Mouse (Mus musculus) 3T3-L1 (cell line): Measurements from ENCODE around the gene Sgf29.

Experiments
- DNase-seq: peaks from one replicate; pipeline ENCODE4 v3.0.0-alpha.2; 2015; ENCODE audit warnings: low read depth, low spot score

Sgf29 gene

GRCm38 (mm10) chr7:126642545-126643243, 6.4 kb upstream of the Sgf29 start:
- peak; percentile 31 for DNase-seq

DNA sequence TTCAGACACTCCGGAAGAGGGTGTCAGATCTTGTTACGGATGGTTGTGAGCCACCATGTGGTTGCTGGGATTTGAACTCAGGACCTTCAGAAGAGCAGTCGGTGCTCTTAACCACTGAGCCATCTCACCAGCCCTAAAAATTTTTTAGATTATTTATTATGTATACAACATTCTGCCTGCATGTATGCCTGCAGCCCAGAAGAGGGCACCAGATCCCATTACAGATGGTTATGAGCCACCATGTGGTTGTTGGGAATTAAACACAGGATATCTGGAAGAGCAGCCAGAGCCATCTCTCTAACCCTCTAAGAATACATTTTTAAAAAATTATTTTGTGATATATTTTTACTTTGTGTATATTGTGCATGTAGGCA, 5.9 kb upstream of the Sgf29 start:
- peak; percentile 72 for DNase-seq

- no peak for DNase-seq
These were observed 4.8 kb upstream of the Sgf29 start for GRCm38 (mm10) chr7:126644345-126644744.

DNA sequence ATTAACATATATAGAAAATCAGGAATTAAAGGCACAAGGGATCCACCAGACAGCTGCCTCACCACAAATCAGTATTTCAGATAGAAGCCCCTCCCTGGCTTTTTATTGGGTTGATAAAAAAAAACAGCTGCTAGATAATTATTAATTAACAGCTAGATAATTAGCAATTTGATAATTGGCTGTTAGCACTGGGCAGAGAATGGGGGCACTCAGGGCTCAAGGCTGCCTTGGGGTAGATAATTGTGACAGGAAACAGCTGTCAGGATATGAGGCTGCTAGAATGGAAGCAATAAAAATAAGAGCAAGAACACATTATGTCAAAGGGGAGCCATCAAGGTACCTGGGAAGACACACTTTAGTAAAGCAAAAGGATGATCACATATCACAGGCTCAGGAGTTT, 4.2 kb upstream of the Sgf29 start:
- DNase-seq, result no peak

GRCm38 (mm10) chr7:126645708-126646107, 3.4 kb upstream of the Sgf29 start:
- no peak for DNase-seq

DNA sequence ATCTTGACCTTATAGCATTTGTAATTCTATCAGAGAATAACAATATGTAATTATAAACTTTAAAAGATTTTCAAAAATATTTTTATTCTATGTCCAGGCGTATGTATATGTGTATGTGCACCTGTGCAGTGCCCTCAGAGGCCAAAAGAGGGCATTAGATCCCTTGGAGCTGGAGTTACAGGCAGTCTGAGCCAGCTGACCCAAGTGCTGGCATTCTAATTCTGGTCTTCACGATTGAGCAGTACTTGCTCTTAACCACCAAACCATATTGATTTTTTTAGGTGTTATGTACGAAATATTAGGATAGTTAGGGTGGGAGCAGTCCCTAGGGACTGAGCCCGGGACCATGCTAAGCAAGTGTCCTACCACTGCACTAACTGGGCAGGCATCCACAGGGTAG, 623 bp upstream of the Sgf29 start:
- peak; percentile 29 for DNase-seq

DNA sequence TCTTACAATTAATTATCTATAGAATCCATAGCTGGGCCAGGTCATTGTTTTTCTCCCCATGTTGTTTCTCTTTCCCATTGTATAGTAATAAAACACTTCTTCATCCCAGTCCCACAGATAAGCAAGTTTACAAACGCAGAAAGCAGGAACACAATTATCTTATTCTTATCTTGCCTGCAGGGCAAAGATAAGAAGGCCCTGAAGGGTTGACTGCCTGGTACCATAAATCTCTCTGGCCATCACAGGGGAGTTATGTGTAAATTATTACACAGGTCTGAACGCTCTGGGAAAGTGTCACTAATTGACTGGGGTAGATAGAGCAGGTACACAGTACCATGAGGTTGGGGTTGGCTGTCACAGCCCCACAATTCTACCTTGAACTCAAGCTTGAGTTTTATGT, 1.7 kb downstream of the Sgf29 start:
- no peak for DNase-seq

DNA sequence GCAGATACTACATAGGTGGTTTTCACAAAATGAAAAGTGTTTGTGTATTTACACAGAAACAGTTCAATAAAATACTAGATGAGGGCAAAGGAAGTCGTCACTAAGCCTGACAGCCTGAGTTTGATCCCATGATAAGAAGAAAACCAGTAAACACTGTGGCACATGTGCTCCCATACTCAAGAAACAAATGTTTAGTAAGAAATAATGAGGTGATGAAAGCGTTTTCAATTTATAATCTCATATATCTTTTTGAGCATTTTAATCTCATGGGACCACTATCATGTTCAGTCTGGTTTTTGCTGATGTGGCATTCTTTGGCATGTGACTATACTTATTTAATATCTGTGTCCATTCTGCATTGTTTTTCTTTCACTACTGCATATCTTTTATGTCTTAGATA, 4.9 kb downstream of the Sgf29 start:
- DNase-seq, result no peak

GRCm38 (mm10) chr7:126655695-126656094, 6.6 kb downstream of the Sgf29 start:
- no peak for DNase-seq

- DNase-seq, result no peak
These were observed 8.4 kb downstream of the Sgf29 start for GRCm38 (mm10) chr7:126657522-126657921.

DNA sequence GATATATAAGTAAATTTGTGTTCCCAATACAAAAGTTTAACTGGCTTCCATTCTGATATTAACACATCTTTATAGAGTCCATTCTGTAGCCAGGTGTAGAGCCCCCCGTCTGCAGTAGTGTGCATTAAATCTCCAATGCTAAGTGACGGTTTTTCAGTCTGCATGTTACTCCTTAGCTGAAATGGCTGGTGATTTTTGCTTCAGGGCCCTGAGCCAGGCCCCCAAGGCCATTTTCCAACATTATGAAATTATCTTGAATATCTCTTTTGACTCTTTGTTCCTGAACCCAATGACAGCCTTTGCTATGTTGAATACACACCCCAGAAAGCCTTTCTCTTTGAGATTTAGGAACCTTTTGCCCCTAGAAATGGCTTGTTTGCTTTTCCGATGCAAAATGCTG, 10.7 kb downstream of the Sgf29 start:
- DNase-seq, result no peak

GRCm38 (mm10) chr7:126663646-126664045, 14.5 kb downstream of the Sgf29 start:
- peak; percentile 13 for DNase-seq

- DNase-seq, result no peak
These were observed 16.2 kb downstream of the Sgf29 start for GRCm38 (mm10) chr7:126665269-126665668.

- DNase-seq, result no peak
These were observed 18.5 kb downstream of the Sgf29 start for GRCm38 (mm10) chr7:126667495-126668090.

- no peak for DNase-seq
These were observed 19.3 kb downstream of the Sgf29 start for GRCm38 (mm10) chr7:126668452-126668851.

DNA sequence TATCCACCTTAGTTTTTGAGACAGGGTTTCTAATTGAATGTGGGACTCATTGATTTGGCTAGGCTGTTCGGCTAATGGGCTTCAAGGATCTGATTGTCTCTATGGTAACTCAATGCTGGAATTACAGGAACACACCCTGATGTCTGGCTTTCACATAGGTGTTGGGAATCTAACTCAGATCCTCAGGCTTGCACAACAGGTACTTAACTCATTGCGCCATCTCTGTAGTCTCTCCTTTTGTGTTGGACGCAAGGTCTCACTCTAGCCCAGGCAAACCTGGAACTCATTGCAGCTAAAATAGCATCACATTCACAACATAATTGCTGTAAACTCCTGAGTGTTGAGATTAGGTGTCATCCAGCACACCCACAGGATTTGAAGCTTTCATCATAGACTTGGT, 21.0 kb downstream of the Sgf29 start:
- DNase-seq, result no peak

- DNase-seq, result no peak
These were observed 23.0 kb downstream of the Sgf29 start for GRCm38 (mm10) chr7:126672111-126672510.

DNA sequence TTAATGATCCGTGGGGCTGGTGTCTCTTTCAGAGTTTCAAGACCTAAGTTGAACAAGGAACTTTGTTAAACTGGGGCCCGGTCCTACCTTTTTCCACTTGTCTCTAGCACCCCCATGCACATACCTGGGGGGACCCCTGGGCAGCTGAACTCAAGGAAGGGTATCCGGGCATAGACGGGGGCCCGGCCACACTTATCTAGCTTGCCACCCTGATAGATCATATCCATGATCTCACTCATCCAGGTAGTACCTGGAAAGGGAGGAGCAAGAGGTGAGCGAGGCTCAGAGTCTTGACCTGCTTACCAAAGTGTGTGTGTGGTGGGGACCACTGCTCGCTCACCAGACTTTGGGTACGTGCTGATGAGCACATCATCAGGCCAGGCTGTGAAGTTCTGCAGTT, 26.0 kb downstream of the Sgf29 start:
- DNase-seq, result no peak

GRCm38 (mm10) chr7:126676207-126676606, 27.1 kb downstream of the Sgf29 start, which contains the start of gene Sult1a1:
TSS of gene Sult1a1 (minus strand) at chr7:126676432.
- no peak for DNase-seq

DNA sequence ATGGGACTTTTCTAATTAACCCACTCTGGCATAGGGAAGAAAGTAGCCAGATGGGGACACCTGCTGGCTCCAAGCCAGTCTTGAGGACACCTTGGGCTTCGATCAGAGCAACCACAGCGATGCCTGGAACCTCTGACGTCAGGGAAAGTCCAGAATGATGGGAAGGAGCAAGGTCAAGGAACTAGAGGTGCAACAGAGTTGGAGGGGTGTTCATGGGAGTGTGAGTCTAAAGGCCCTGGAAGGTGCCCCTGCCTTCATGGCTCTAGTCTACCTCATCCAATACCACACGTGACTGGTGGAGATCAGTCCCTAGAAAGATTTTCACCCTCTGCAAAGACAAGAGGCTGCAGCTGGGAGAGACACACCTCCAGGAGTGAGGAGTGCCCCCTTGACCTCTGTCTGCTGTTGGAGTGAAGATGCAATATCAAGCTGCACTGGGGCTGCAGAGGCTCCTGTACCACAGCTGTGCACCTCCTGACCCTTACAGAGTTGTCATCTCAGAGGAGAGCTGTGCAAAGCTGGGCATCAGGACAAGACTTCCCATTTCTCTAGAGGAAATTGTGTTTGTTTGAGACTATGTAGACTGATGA, 27.6 kb downstream of the Sgf29 start:
- no peak for DNase-seq

DNA sequence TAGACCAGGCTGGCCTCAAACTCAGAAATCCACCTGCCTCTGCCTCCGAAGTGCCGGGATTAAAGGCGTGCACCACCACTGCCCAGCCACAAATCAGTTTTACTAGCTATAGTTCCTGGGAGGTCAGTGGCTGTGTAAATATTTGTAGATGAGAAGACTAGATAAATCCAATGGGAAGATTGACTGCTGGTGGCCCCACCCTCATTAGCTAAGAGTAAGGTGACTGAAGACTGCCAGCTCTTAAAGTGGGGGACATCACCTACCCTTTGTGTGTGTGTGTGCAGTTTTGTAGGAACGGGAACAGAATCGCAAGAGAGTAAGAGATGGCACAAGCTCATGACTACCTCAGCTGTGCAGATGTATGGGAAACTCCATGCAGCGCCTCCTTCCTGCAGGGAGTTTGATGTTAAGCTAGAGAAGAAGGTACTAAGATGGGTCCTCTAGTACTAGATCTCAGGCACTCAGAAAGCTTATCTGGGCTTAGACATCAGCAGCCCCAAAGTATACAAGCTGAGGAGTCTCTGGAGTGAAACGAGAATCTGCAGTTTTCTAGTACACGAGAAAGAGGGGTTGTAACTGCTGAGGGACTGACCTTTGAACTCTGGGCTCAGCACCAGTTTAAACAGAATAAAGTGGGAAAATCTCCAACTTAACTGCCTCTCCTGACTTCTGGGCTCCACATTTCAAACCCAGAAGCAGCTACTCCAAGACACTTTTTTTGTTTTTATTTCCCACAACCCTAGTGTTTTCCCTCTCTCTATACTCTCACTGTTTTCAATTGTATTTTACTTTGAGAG, 29.6 kb downstream of the Sgf29 start:
- no peak for DNase-seq

GRCm38 (mm10) chr7:126679683-126680082, 30.6 kb downstream of the Sgf29 start:
- no peak for DNase-seq
